Comparison of ENCODE assay signal across 14 mouse cellular contexts in the genomic region with DNA sequence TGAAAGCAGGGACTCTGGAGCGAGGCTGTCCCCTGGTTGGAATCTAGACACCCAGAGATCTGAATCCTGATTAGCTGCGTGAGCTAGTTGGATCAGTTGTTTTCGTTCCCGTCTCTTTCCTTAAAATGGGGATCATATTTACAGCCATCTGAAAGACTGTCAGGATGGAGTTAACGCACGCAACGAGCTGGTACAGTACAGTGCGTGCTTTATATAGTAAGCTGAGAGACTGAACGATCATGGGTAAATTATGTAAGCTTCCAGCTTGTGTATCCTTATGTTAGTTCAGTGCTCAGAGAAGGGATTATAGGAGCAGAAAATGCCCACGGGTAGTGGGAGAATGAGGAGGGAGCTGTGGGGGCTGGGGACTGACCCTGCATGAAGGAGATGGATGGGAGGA.
"Had no signal": no experiment of that assay in that cellular context is flagged by ENCODE, and none has a peak within 500 bp of the region (broad histone marks: within the 10 kb centered on the region; RNA-seq: fewer than 3 reads in every experiment).

No protein-coding gene starts in this region.

- H3K27me3 ChIP-seq: limb, embryonic 12.5 days; liver, embryonic 13.5 days; lung, embryonic 15.5 days; midbrain, embryonic 15.5 days; neural tube, embryonic 12.5 days; stomach, embryonic 15.5 days had no signal

- H3K27ac ChIP-seq: limb, embryonic 12.5 days; liver, embryonic 13.5 days; lung, embryonic 15.5 days; macrophage; midbrain, embryonic 15.5 days; neural tube, embryonic 12.5 days; stomach, embryonic 15.5 days had no signal

- H3K9ac ChIP-seq: limb, embryonic 12.5 days; liver, embryonic 13.5 days; liver, postnatal 0 days; lung, embryonic 15.5 days; midbrain, embryonic 15.5 days; neural tube, embryonic 12.5 days; stomach, embryonic 15.5 days had no signal

- H3K4me2 ChIP-seq: limb, embryonic 12.5 days; liver, embryonic 13.5 days; lung, embryonic 15.5 days; midbrain, embryonic 11.5 days; midbrain, embryonic 15.5 days; neural tube, embryonic 12.5 days; stomach, embryonic 15.5 days had no signal

- ATAC-seq: liver, postnatal 0 days; midbrain, embryonic 15.5 days had no signal

- H3K9me3 ChIP-seq: limb, embryonic 12.5 days; liver, embryonic 13.5 days; lung, embryonic 15.5 days; midbrain, embryonic 15.5 days; neural tube, embryonic 12.5 days; stomach, embryonic 15.5 days had no signal

- H3K4me1 ChIP-seq: lung, embryonic 15.5 days had no signal

- H3K4me3 ChIP-seq: limb, embryonic 12.5 days; liver, embryonic 13.5 days; lung, embryonic 15.5 days; megakaryocyte, embryonic 14.5 days; midbrain, embryonic 15.5 days; neural tube, embryonic 12.5 days; stomach, embryonic 15.5 days had no signal

- DNase-seq: kidney, adult 8-10 months; kidney, postnatal 25 days; liver; liver, embryonic 13.5 days; liver, postnatal 0 days; lung, postnatal 14 days had no signal

- H3K36me3 ChIP-seq: limb, embryonic 12.5 days; liver, embryonic 13.5 days; lung, embryonic 15.5 days; midbrain, embryonic 15.5 days; neural tube, embryonic 12.5 days; stomach, embryonic 15.5 days had no signal
